Mouse (Mus musculus): ENCODE measurements around the gene Ston1.

GRCm38 (mm10) chr17:88644876-88645275 is 47.4 kb downstream of the Ston1 start:
- TF ChIP-seq CTCF (IDR thresholded peaks at IDR 0.05; ENCODE audit: extremely low read depth, insufficient read depth, insufficient read length, insufficient replicate concordance) (no peak), POLR2A (IDR thresholded peaks at IDR 0.05; ENCODE audit: low read depth, low read length) (no peak)

Data from spleen, adult 2 months (tissue).